Mouse (Mus musculus) megakaryocyte-erythroid progenitor cell, adult 5-6 weeks (primary cell): ENCODE measurements around the gene Lamp1. TPM values are rescaled to one million over a fixed set of nuclear protein-coding genes. Genes with fewer than 3 reads are reported as not detected.

Experiments
- ATAC-seq: replicated peaks from 2 replicates; pipeline ENCODE4 v1.8.0; 2016; ENCODE audit warnings: mild to moderate bottlenecking, inconsistent platforms; ENCODE audit not compliant: severe bottlenecking, poor library complexity, low FRiP score, low TSS enrichment
- total RNA-seq, 2 experiments: library from RNA; stranded (forward) in 1 of 2; stranded (reverse) in 1 of 2; fragments of 200-1000, 215-1000 nt in 1 of 2; fragments of >200 nt in 1 of 2; fragmentation: Nextera tagmentation in 1 of 2; gene quantifications; 2 replicates each; pipeline ENCODE4 v1.2.3; 2014 to 2017

Gene Lamp1
- total RNA-seq, 2 experiments from 2014 or later = 102 to 157 TPM

- ATAC-seq = peak; percentile 18
Observed at GRCm38 (mm10) chr8:13159377-13159881, 468 bp downstream of the Lamp1 start.

GRCm38 (mm10) chr8:13160691-13161090 lies 1.7 kb downstream of the Lamp1 start:
- no peak for ATAC-seq

GRCm38 (mm10) chr8:13162098-13162497 lies 3.1 kb downstream of the Lamp1 start:
- no peak for ATAC-seq

DNA sequence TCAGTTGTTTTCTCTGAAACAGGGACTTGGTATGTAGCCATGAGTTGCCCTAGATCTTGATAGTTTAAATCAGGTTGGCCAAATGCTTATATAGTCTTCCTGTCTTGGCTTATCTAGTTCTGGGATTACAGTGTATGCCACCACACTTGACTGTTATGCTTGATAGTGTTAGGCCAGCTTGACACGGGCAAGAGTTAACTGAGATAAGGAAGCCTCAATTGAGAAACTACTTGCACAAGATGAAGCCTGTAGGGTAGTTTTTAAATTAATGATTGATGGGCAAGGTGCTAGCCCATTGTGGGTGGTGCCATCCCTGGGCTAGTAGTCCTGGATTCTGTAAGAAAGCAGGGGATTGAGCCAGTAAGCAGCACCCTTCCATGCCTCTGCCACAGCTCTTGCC lies 4.6 kb downstream of the Lamp1 start:
- ATAC-seq = peak; percentile 75

DNA sequence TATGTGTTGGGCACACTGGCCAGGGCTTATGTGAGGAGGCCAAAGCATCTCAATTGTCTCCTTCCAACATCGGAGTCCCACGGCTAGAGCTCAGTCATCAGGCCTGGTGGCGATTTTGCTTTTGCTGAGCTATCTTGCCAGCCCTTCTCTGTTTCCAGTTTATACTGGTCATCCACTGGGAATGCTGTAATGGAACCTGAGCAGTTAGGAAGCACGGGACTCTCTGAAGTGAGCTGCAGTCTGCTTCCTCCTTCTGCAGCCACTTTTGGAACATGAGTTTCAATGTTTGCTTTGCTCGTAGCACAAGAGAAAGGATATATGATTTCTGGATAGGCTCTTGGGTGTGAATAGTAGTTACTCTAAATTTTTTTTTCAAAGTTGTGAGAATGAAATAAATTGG lies 5.4 kb downstream of the Lamp1 start:
- ATAC-seq = no peak

GRCm38 (mm10) chr8:13170510-13170909 lies 11.5 kb downstream of the Lamp1 start:
- ATAC-seq = no peak

DNA sequence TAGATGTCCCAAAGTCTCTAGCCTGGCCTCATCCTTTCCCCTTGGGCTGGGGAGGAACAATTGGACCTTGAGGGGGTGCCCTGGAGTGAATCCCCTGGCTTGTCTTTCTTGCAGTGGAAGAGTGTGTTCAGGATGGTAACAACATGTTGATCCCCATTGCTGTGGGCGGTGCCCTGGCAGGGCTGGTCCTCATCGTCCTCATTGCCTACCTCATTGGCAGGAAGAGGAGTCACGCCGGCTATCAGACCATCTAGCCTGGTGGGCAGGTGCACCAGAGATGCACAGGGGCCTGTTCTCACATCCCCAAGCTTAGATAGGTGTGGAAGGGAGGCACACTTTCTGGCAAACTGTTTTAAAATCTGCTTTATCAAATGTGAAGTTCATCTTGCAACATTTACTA lies 15.3 kb downstream of the Lamp1 start:
- ATAC-seq = no peak

- ATAC-seq = no peak
Observed at GRCm38 (mm10) chr8:13174811-13175210, 15.8 kb downstream of the Lamp1 start.

DNA sequence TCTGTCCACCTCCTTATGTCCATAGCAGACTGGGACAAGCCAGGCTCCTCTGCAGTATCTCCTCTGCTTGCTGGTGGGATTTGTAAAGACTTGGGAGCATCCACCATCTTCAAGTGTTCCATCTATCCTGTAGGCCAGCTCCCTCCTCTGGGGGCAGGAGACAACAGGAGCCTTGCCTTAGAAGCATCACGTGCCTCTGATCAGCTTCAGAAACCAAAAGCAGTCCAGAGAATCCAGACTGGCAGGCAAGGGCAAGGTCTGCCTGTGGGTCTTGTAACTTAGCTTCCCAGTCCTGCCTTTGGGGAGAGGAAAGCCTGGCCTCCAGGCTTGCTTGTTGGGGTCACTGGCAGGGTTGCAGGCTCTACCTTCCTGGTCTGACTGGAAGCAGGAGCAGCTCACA lies 16.7 kb downstream of the Lamp1 start:
- no peak for ATAC-seq

- no peak for ATAC-seq
Observed at GRCm38 (mm10) chr8:13177173-13177852, 18.4 kb downstream of the Lamp1 start.

- no peak for ATAC-seq
Observed at GRCm38 (mm10) chr8:13178137-13178536, 19.2 kb downstream of the Lamp1 start.

- ATAC-seq = no peak
Observed at GRCm38 (mm10) chr8:13179482-13179881, 20.5 kb downstream of the Lamp1 start.

GRCm38 (mm10) chr8:13179948-13180347 lies 21.0 kb downstream of the Lamp1 start:
- no peak for ATAC-seq

DNA sequence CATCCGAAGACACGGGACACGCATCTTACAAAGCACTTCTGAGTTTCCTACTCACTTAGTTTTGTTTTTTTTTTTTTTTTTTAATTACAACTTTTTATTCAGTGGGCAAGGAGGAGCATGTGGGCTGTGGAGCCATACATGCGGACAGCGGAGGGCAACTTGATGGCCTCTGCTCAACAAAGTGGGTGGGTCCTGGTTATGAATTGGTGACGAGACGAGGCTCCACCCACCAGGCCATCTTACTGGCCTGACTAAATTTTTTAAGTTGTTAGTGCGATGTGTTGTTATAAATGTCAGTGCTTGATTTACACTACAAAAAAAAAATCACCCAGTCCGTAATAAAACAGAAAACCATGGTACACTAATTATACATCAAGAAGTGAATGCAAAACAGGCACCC lies 21.4 kb downstream of the Lamp1 start:
- ATAC-seq = no peak

DNA sequence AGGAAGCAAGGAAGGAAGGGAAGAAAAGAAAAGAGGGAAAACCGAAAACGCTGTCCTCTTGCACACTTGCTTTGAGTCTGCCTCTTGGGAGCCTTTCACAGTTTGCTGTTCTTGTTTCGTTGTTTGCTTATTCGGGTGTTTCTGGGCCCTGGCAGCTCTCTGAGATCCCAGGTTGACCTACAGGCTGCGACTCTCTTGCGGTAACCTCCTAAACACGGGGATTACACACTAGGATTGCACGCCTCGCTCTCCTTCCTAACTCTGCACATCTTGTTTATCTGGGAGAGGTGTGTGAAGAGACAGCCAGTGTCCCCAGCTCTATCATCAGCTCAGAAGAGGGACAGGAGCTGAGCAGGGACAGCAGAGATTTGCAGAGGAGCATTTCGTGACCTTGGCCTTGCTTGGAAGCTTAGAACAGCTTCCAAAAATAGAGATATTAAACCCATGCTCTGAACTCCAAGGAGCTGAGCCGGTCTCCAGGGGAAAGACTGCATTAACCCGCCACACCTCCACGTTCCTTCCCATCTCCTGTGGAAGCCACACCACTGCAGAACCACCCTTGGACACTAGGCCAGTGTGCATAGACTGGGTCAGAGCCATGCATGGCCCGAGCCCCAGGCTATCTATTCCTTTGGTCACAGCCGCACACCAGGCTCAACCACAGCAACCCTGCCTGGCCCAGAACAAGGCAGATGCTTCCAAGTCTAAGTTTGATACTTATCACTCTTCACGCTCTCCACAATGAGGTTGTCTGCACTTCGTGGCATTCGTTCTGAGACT lies 22.1 kb downstream of the Lamp1 start:
- ATAC-seq = peak; percentile 61

- no peak; the same call in 1 of the 2 replicates for ATAC-seq
Observed at GRCm38 (mm10) chr8:13181691-13181976, 22.7 kb downstream of the Lamp1 start.

GRCm38 (mm10) chr8:13186819-13187218 lies 27.9 kb downstream of the Lamp1 start:
- no peak for ATAC-seq

DNA sequence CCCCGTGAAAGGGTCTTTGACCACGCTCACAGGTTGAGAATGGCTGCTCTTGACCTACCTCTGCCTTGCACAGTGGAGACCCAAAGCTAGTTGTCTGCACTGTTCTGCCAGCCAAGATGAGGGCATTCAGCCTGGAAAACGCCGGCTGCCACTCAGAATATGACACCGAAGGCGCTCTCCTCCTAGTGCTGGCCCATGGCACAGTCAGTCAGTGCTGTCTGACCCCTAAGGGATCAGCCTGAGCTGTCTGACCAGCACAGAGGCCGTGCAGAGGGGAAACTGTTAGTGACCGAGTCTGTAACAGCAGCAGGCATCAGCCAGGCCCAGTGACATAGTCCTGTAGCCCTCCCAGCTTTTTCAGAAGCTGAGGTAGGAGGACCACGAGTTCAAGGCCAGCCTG lies 28.3 kb downstream of the Lamp1 start:
- ATAC-seq = no peak

GRCm38 (mm10) chr8:13187638-13188037 lies 28.7 kb downstream of the Lamp1 start:
- ATAC-seq = no peak

DNA sequence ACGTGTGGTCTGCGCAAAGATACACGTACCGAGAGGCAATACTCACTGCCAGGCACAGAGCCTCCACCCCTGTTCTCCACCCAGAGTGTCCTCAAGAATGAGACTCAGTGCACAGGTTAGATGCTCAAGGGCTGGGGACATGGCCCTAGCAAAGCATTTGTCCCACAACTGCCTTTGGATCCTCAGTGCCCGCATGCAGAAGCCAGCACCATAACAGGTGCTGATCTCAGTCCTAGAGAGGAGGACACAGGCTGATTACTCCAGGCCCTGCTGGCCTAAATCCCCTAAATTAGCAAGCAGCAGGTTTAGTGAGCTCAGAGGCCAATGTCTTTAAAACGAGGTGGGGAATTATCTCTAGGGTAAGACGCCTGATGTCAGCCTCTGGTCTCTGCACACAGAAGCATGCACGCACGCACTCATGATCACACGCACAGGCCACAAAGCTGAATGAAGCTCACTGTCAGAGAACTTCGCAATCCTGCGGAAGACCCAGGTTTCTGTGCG lies 29.1 kb downstream of the Lamp1 start:
- no peak for ATAC-seq

- no peak for ATAC-seq
Observed at GRCm38 (mm10) chr8:13188857-13189256, 29.9 kb downstream of the Lamp1 start.
